Mouse (Mus musculus): ENCODE results near the gene Auh.

GRCm38 (mm10) chr13:52953779-52954553, 24.5 kb upstream of the Auh start:
- TF ChIP-seq CTCF (IDR thresholded peaks at IDR 0.05; ENCODE audit: extremely low read depth, insufficient read depth, low read length) (no peak), POLR2A (IDR thresholded peaks at IDR 0.05; ENCODE audit: extremely low read depth, insufficient read depth, low read length) (no peak)
